Mouse (Mus musculus): ENCODE measurements around the gene Metap1d.

DNA sequence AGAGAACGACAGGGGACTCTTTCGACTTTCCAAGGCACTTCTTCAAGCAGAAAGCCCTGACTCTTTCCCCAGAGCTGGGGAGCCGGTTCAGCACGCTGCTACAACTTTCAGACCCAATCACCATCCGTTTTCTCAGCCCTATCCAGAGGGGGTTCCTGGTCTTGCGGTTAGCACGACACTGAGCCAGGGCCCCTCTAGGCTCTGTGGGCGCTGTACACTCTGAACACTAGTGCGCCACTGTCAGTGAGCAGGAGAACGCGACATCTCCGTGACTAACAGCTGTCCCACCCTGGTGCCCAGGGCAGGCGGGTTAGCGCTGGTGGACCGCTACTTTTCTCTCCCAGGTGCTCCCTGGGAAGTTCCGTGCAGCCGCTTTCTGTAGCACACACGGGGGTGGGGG is 98.6 kb downstream of the Metap1d start:
- TF ChIP-seq CTCF (IDR thresholded peaks at IDR 0.05; ENCODE audit: low read depth): no peak
- no peak for TF ChIP-seq EP300 (optimal IDR thresholded peaks at IDR 0.05)

All from stomach, postnatal 0 days (tissue).